Mouse (Mus musculus): ENCODE results near the gene Crct1. TPM values are rescaled to one million over a fixed set of nuclear protein-coding genes. Genes with fewer than 3 reads are reported as not detected.

Gene Crct1
- polyA plus RNA-seq, 1 experiment from 2014 or later = 108 TPM

GRCm38 (mm10) chr3:93000621-93001020, 14.9 kb downstream of the Crct1 start:
- no peaks in the 10 kb centered on the region for H3K9me3 ChIP-seq (replicated peaks)
- H3K4me3 ChIP-seq (replicated peaks) = no peak overlapping the region
- no peaks in the 10 kb centered on the region for H3K27me3 ChIP-seq
- no peak overlapping the region for H3K9ac ChIP-seq
- H3K4me1 ChIP-seq = no peaks in the 10 kb centered on the region
- ATAC-seq (ENCODE audit: insufficient number of reproducible peaks, low FRiP score, low TSS enrichment, low read depth) = no peak
- 67% methylated on average over 3 of the region's 3 CpGs for WGBS
- H3K36me3 ChIP-seq = no peaks in the 10 kb centered on the region
- no peak overlapping the region for H3K4me2 ChIP-seq (replicated peaks)
- no peak overlapping the region for H3K27ac ChIP-seq (replicated peaks)

- Histone ChIP-seq H3K9me3 (replicated peaks) (no peaks in the 10 kb centered on the region), H3K27me3 (no peaks in the 10 kb centered on the region), H3K36me3 (no peaks in the 10 kb centered on the region), H3K27ac (replicated peaks) (no peak overlapping the region), H3K4me3 (replicated peaks) (no peak overlapping the region), H3K4me2 (replicated peaks) (no peak overlapping the region), H3K9ac (no peak overlapping the region), H3K4me1 (no peaks in the 10 kb centered on the region)
- ATAC-seq (ENCODE audit: insufficient number of reproducible peaks, low FRiP score, low TSS enrichment, low read depth) = no peak
- WGBS = 3% methylated on average over 7 of the region's 7 CpGs
Observed at GRCm38 (mm10) chr3:92998691-92999090, 16.8 kb downstream of the Crct1 start.

- H3K36me3 ChIP-seq = no peaks in the 10 kb centered on the region
- H3K27ac ChIP-seq (replicated peaks) = no peak within 1 kb of the TSS
- no peak within 1 kb of the TSS for H3K4me2 ChIP-seq (replicated peaks)
- no peak within 1 kb of the TSS for H3K4me3 ChIP-seq (replicated peaks)
- ATAC-seq (ENCODE audit: insufficient number of reproducible peaks, low FRiP score, low TSS enrichment, low read depth) = no peak
- no peaks in the 10 kb centered on the region for H3K27me3 ChIP-seq
- no peak within 1 kb of the TSS for H3K9ac ChIP-seq
- no peaks in the 10 kb centered on the region for H3K9me3 ChIP-seq (replicated peaks)
- H3K4me1 ChIP-seq = no peaks in the 10 kb centered on the region
Observed at GRCm38 (mm10) chr3:92991926-92992325, 23.6 kb downstream of the Crct1 start, which contains the start of gene Lce3f. TSS of gene Lce3f (plus strand) at chr3:92992226.

GRCm38 (mm10) chr3:92978484-92978883, 37.0 kb downstream of the Crct1 start:
- 71% methylated on average over 2 of the region's 2 CpGs for WGBS
- no peak for ATAC-seq (ENCODE audit: insufficient number of reproducible peaks, low FRiP score, low TSS enrichment, low read depth)
- H3K4me3 ChIP-seq (replicated peaks) = no peak overlapping the region

GRCm38 (mm10) chr3:92966761-92967160, 48.7 kb downstream of the Crct1 start, which contains the start of gene Lce3e:
TSS of gene Lce3e (plus strand) at chr3:92967061.
- Histone ChIP-seq H3K36me3 (no peaks in the 10 kb centered on the region), H3K4me2 (replicated peaks) (no peak within 1 kb of the TSS), H3K4me1 (no peaks in the 10 kb centered on the region), H3K9me3 (replicated peaks) (no peaks in the 10 kb centered on the region), H3K4me3 (replicated peaks) (no peak within 1 kb of the TSS), H3K27ac (replicated peaks) (no peak within 1 kb of the TSS), H3K9ac (no peak within 1 kb of the TSS), H3K27me3 (no peaks in the 10 kb centered on the region)
- no peak for ATAC-seq (ENCODE audit: insufficient number of reproducible peaks, low FRiP score, low TSS enrichment, low read depth)
- WGBS = 84% methylated on average over 2 of the region's 2 CpGs

More at GRCm38 (mm10) chr3:92978484-92978883, 37.0 kb downstream of the Crct1 start:
- no peaks in the 10 kb centered on the region for H3K36me3 ChIP-seq
- no peaks in the 10 kb centered on the region for H3K27me3 ChIP-seq
- no peak overlapping the region for H3K4me2 ChIP-seq (replicated peaks)
- no peaks in the 10 kb centered on the region for H3K4me1 ChIP-seq
- H3K9me3 ChIP-seq (replicated peaks) = no peaks in the 10 kb centered on the region
- H3K9ac ChIP-seq = no peak overlapping the region
- no peak overlapping the region for H3K27ac ChIP-seq (replicated peaks)

Other genes with a start within 250 kb of the Crct1 start
- gene Lce1i, start 236.8 kb downstream of the Crct1 start, polyA plus RNA-seq (2015; fragmentation: Nextera tagmentation; extraction: Ambion mirVana) = 2.4 and 7.3 TPM in 2 replicates
- 0.74 and 1.5 TPM in 2 replicates for gene Lce1j, start 225.2 kb downstream of the Crct1 start, polyA plus RNA-seq (2015; fragmentation: Nextera tagmentation; extraction: Ambion mirVana)
- gene Lce1k, start 207.8 kb downstream of the Crct1 start, polyA plus RNA-seq (2015; fragmentation: Nextera tagmentation; extraction: Ambion mirVana) = 0.28 and 2.4 TPM in 2 replicates
- gene Kprp, start 188.4 kb downstream of the Crct1 start, polyA plus RNA-seq (2015; fragmentation: Nextera tagmentation; extraction: Ambion mirVana) = 1.9 and 6.5 TPM in 2 replicates
- 0.45 and 2.5 TPM in 2 replicates for gene Lce1l, start 164.4 kb downstream of the Crct1 start, polyA plus RNA-seq (2015; fragmentation: Nextera tagmentation; extraction: Ambion mirVana)
- gene 2310050C09Rik, start 145.5 kb downstream of the Crct1 start, polyA plus RNA-seq (2015; fragmentation: Nextera tagmentation; extraction: Ambion mirVana) = 0.25 and 0.46 TPM in 2 replicates
- 29.8 and 90.3 TPM in 2 replicates for gene Lce3a, start 89.5 kb downstream of the Crct1 start, polyA plus RNA-seq (2015; fragmentation: Nextera tagmentation; extraction: Ambion mirVana)
- 7.3 and 33.8 TPM in 2 replicates for gene Lce3b, start 82.7 kb downstream of the Crct1 start, polyA plus RNA-seq (2015; fragmentation: Nextera tagmentation; extraction: Ambion mirVana)
- gene Lce3c, start 71.2 kb downstream of the Crct1 start, polyA plus RNA-seq (2015; fragmentation: Nextera tagmentation; extraction: Ambion mirVana) = 15.4 and 56.9 TPM in 2 replicates
- 2.3 and 5.7 TPM in 2 replicates for gene Lce3d, start 58.3 kb downstream of the Crct1 start, polyA plus RNA-seq (2015; fragmentation: Nextera tagmentation; extraction: Ambion mirVana)
- gene Lce3e, start 48.6 kb downstream of the Crct1 start, polyA plus RNA-seq (2015; fragmentation: Nextera tagmentation; extraction: Ambion mirVana) = 12.5 and 39.4 TPM in 2 replicates
- gene Lce3f, start 23.5 kb downstream of the Crct1 start, polyA plus RNA-seq (2015; fragmentation: Nextera tagmentation; extraction: Ambion mirVana) = 81.7 and 147 TPM in 2 replicates
- 1.4 and 1.7 TPM in 2 replicates for gene Lce1m, start 3.4 kb upstream of the Crct1 start, polyA plus RNA-seq (2015; fragmentation: Nextera tagmentation; extraction: Ambion mirVana)
- gene Gm4858, start 53.1 kb upstream of the Crct1 start, polyA plus RNA-seq (2015; fragmentation: Nextera tagmentation; extraction: Ambion mirVana) = not detected in 2 replicates
- 12.2 and 12.8 TPM in 2 replicates for gene Crnn, start 129.1 kb upstream of the Crct1 start, polyA plus RNA-seq (2015; fragmentation: Nextera tagmentation; extraction: Ambion mirVana)
- gene Flg2, start 181.6 kb upstream of the Crct1 start, polyA plus RNA-seq (2015; fragmentation: Nextera tagmentation; extraction: Ambion mirVana) = 0.18 and 0.31 TPM in 2 replicates

All from embryonic facial prominence, embryonic 15.5 days (tissue).